Mouse (Mus musculus) lung, embryonic 14.5 days (tissue): ENCODE measurements around the gene Pdcd1lg2. TPM values are rescaled to one million over a fixed set of nuclear protein-coding genes. Genes with fewer than 3 reads are reported as not detected.

Experiments
- ATAC-seq: fragments of 200-750 bp; cut with Nextera tagmentation; 2 replicates; pipeline ENCODE4 v1.8.0; 2017; ENCODE audit warnings: mild to moderate bottlenecking, moderate TSS enrichment, moderate library complexity; ENCODE audit not compliant: insufficient read depth
- DNase-seq: peaks from one replicate; pipeline ENCODE4 v3.0.0-alpha.2; 2015
- H3K27ac ChIP-seq: fragments of 300-500 bp; sonication (generic); 2 replicates; pipeline ENCODE4 v1.5.1; 2014; ENCODE audit warnings: low read depth, mild to moderate bottlenecking, moderate library complexity
- H3K27me3 ChIP-seq: fragments of 300-500 bp; sonication (generic); 2 replicates; pipeline ENCODE4 v1.6.1; 2014; ENCODE audit warnings: low read length, control low read depth; ENCODE audit not compliant: insufficient read depth
- H3K36me3 ChIP-seq: fragments of 300-500 bp; sonication (generic); 2 replicates; pipeline ENCODE4 v1.6.1; 2014; ENCODE audit warnings: control low read depth; ENCODE audit not compliant: insufficient read depth
- H3K4me1 ChIP-seq: fragments of 300-500 bp; sonication (generic); 2 replicates; pipeline ENCODE4 v1.6.1; 2014; ENCODE audit warnings: antibody characterized with exemption, control low read depth; ENCODE audit not compliant: insufficient read depth
- H3K4me2 ChIP-seq: fragments of 300-500 bp; sonication (generic); 2 replicates; pipeline ENCODE4 v1.6.1; 2014; ENCODE audit warnings: mild to moderate bottlenecking
- H3K4me3 ChIP-seq: fragments of 300-500 bp; sonication (generic); 2 replicates; pipeline ENCODE4 v1.5.1; 2014; ENCODE audit warnings: low read depth, low read length
- H3K9ac ChIP-seq: fragments of 300-500 bp; sonication (generic); 2 replicates; pipeline ENCODE4 v1.6.1; 2014
- H3K9me3 ChIP-seq: fragments of 300-500 bp; sonication (generic); 2 replicates; pipeline ENCODE4 v1.6.1; 2016; ENCODE audit warnings: low read depth, low read length, control low read depth
- CTCF ChIP-seq: IDR thresholded peaks from 2 replicates; pipeline ENCODE4 v1.5.1; 2016; ENCODE audit warnings: antibody characterized with exemption, low read depth
- WGBS: fragments of 180-500 bp; shearing (Covaris S2); extraction: QIAGEN DNeasy Blood & Tissue Kit; methylation state at CpG from one replicate; pipeline ENCODE4 v1.1.7; 2014; 5-methylcytosine and 5-hydroxymethylcytosine counted together
- polyA plus RNA-seq: library from polyadenylated mRNA; unstranded; fragments of >200 nt; fragmentation: Nextera tagmentation; extraction: Ambion mirVana; gene quantifications from 2 replicates; pipeline ENCODE4 v1.2.1, GENCODE M21; 2014

Pdcd1lg2 gene
- polyA plus RNA-seq, 1 experiment from 2014 or later = not detected

- Histone ChIP-seq H3K4me1 (0 out of 2 replicates have a peak, but pooled peaks cover 9% of the 10 kb centered on the region), H3K27ac (no peak overlapping the region), H3K36me3 (no peaks in the 10 kb centered on the region), H3K4me2 (no peak overlapping the region), H3K9ac (no peak overlapping the region), H3K9me3 (no peaks in the 10 kb centered on the region), H3K4me3 (no peak overlapping the region), H3K27me3 (no peaks in the 10 kb centered on the region)
- TF ChIP-seq CTCF = no peak
- peak; percentile 68 for DNase-seq
- 50% methylated on average over 10 of the region's 10 CpGs for WGBS
- peak; percentile 58; the same call in 1 of the 2 replicates for ATAC-seq
These were observed 58.4 kb downstream of the Pdcd1lg2 start for GRCm38 (mm10) chr19:29468941-29469685.

DNA sequence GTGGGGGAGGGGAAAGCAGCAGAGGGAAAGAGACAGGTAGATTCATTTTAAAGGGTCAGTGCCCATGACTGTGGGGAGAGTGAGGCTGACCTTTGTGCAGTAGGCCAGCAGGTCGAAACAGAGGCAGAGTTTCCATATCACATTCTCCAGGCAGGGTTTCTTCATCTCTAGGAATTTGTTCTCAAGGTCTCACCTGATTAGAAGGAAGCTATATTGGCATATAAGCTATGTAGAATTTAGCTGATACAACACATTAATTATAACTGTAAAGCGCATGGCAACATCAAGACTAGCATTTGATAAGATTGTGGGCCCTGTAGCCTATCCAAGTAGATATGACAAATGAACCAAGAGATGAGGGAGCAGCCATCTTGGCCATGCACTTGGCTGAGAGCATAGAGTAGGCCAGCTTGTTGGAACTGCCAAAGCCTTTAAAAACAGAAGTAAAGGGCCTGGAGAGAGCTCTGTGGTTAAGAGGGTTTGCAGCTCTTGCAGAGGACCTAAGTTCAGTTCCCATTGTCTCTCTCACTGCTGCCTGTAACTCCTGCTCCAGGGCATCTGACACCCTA, 59.1 kb downstream of the Pdcd1lg2 start:
- H3K27me3 ChIP-seq = no peaks in the 10 kb centered on the region
- H3K27ac ChIP-seq = no peak overlapping the region
- TF ChIP-seq CTCF = no peak
- 89% methylated on average over 2 of the region's 2 CpGs for WGBS
- ATAC-seq (no peak), DNase-seq (no peak)
- no peaks in the 10 kb centered on the region for H3K36me3 ChIP-seq
- 0 out of 2 replicates have a peak, but pooled peaks cover 9% of the 10 kb centered on the region for H3K4me1 ChIP-seq
- no peaks in the 10 kb centered on the region for H3K9me3 ChIP-seq
- no peak overlapping the region for H3K9ac ChIP-seq
- no peak overlapping the region for H3K4me3 ChIP-seq
- no peak overlapping the region for H3K4me2 ChIP-seq

DNA sequence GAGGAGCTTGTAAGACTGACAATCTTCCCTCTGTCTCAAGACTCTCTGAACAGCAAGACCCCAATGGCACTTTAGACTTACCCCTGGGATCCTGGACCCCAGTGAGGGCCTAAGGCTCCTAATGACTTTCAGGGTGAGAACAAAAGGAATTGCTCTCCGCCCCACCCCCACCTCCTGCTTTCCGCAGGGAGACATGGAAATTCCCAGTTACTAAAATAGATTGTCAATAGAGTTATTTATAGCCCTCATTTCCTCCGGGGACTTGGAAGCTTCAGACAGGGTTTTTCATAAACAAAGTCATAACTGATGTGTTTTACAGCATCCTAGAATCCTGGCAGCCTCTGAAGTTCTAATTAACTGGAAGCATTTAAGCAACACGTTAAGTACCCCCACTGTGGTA, 59.9 kb downstream of the Pdcd1lg2 start:
- WGBS = 13% methylated on average over 4 of the region's 4 CpGs
- Histone ChIP-seq H3K27me3 (no peaks in the 10 kb centered on the region), H3K36me3 (no peaks in the 10 kb centered on the region), H3K9ac (no peak overlapping the region), H3K4me3 (no peak overlapping the region), H3K4me2 (no peak overlapping the region), H3K4me1 (0 out of 2 replicates have a peak, but pooled peaks cover 9% of the 10 kb centered on the region), H3K9me3 (no peaks in the 10 kb centered on the region), H3K27ac (no peak overlapping the region)
- DNase-seq (peak; percentile 73), ATAC-seq (no peak)
- TF ChIP-seq CTCF = no peak

- Histone ChIP-seq H3K4me1 (0 out of 2 replicates have a peak, but pooled peaks cover 9% of the 10 kb centered on the region), H3K9me3 (no peaks in the 10 kb centered on the region), H3K9ac (no peak overlapping the region), H3K27ac (no peak overlapping the region), H3K4me2 (no peak overlapping the region), H3K36me3 (no peaks in the 10 kb centered on the region), H3K27me3 (no peaks in the 10 kb centered on the region), H3K4me3 (no peak overlapping the region)
- DNase-seq = no peak
- WGBS = 63% methylated on average over 8 of the region's 8 CpGs
- no peak for ATAC-seq
- no peak for TF ChIP-seq CTCF
These were observed 61.7 kb downstream of the Pdcd1lg2 start for GRCm38 (mm10) chr19:29472424-29472823.

DNA sequence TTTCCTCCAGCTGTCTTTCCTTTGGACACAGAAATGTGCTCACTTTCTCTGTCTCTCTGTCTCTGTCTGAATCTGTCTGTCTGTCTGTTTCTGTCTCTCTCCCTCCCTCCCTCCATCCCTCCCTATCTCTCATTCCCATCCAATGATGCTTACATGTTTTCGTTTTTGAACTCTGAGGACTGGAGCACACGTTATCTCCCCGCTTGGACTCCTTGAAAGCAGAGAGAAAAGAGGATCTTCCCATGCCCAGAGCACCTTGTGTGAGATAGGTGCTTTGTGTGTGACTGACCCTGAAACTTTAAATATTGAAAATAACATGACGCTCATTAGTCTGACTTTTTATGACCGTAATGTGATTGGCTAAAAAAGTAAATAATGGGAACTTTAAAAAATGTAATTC, 62.2 kb downstream of the Pdcd1lg2 start:
- Histone ChIP-seq H3K4me2 (no peak overlapping the region), H3K27me3 (no peaks in the 10 kb centered on the region), H3K27ac (no peak overlapping the region), H3K4me1 (0 out of 2 replicates have a peak, but pooled peaks cover 9% of the 10 kb centered on the region), H3K9me3 (no peaks in the 10 kb centered on the region), H3K4me3 (no peak overlapping the region), H3K36me3 (no peaks in the 10 kb centered on the region), H3K9ac (no peak overlapping the region)
- 77% methylated on average over 5 of the region's 5 CpGs for WGBS
- TF ChIP-seq CTCF = no peak
- no peak for DNase-seq
- ATAC-seq = no peak

DNA sequence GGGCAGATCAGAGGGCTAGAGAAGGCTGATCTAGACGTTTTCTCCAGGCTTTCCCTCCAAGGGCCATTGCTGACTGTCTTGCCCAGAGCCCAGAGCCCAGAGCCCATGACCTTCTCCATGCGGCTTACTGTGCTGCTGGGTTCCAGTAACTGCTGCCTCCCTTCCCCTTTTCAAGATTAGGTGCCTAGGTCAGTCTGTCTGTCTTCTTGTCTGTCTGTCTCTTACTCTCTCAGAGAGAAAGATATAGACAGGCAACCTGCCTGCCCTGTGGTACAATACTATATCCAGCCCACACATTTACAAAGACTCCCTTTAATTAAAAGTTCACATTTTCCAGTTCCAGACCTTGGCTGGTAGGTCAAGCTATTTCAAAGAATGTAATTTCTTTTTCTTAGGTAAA, 64.1 kb downstream of the Pdcd1lg2 start:
- H3K9me3 ChIP-seq = no peaks in the 10 kb centered on the region
- H3K36me3 ChIP-seq = no peaks in the 10 kb centered on the region
- TF ChIP-seq CTCF = no peak
- 54% methylated on average over 2 of the region's 2 CpGs for WGBS
- no peaks in the 10 kb centered on the region; the same call in 1 of the 2 replicates for H3K27me3 ChIP-seq
- no peak overlapping the region for H3K27ac ChIP-seq
- ATAC-seq = no peak
- H3K9ac ChIP-seq = no peak overlapping the region
- DNase-seq = no peak
- no peak overlapping the region for H3K4me3 ChIP-seq
- H3K4me2 ChIP-seq = no peak overlapping the region
- 0 out of 2 replicates have a peak, but pooled peaks cover 5% of the 10 kb centered on the region for H3K4me1 ChIP-seq

GRCm38 (mm10) chr19:29475210-29475620, 64.5 kb downstream of the Pdcd1lg2 start:
- H3K27ac ChIP-seq = no peak overlapping the region
- no peaks in the 10 kb centered on the region for H3K9me3 ChIP-seq
- ATAC-seq = no peak
- no peak overlapping the region for H3K9ac ChIP-seq
- WGBS = 61% methylated on average over 4 of the region's 4 CpGs
- no peak for TF ChIP-seq CTCF
- no peaks in the 10 kb centered on the region for H3K36me3 ChIP-seq
- no peak overlapping the region for H3K4me3 ChIP-seq
- H3K4me1 ChIP-seq = 0 out of 2 replicates have a peak, but pooled peaks cover 5% of the 10 kb centered on the region
- H3K4me2 ChIP-seq = no peak overlapping the region
- no peaks in the 10 kb centered on the region; the same call in 1 of the 2 replicates for H3K27me3 ChIP-seq
- no peak for DNase-seq
